Comparison of ENCODE assay signal across 12 mouse cellular contexts in genomic region chr7:70339998-70340630, GRCm38 (mm10). TPM values are rescaled to one million over a fixed set of nuclear protein-coding genes. Genes with fewer than 3 reads are reported as not detected.
DNase-seq lines count a peak whose midpoint lies in the region; ATAC-seq and TF ChIP-seq lines count a peak whose summit lies in the region.
"Had no signal": no experiment of that assay in that cellular context is flagged by ENCODE, and none has a peak within 500 bp of the region (broad histone marks: within the 10 kb centered on the region; RNA-seq: fewer than 3 reads in every experiment).

No protein-coding gene starts in this region.

- peak; percentile 25 for DNase-seq in liver, embryonic 11.5 days (ENCODE audit: low spot score)
- DNase-seq in embryonic facial prominence, embryonic 10.5 days (ENCODE audit: low spot score): no peak
- peak; percentile 1 for DNase-seq in forebrain, postnatal 0 days
- DNase-seq in thymus, postnatal 25 days: no peak
- DNase-seq in ovary, postnatal 10 days (ENCODE audit: low spot score): no peak
- no peak for DNase-seq in adipocyte (ENCODE audit: low spot score)
- DNase-seq: adrenal gland, postnatal 36 days had no signal

- no peak overlapping the region for H3K27ac ChIP-seq in liver, embryonic 11.5 days (ENCODE audit: low read depth, low read length)
- H3K27ac ChIP-seq in liver, embryonic 12.5 days: no peak overlapping the region
- H3K27ac ChIP-seq in embryonic facial prominence, embryonic 10.5 days (replicated peaks): peak overlapping the region; percentile 1
- H3K27ac ChIP-seq in forebrain, postnatal 0 days (ENCODE audit: low read depth, low read length): no peak overlapping the region
- peak overlapping the region; percentile 68 for H3K27ac ChIP-seq in midbrain, embryonic 13.5 days
- H3K27ac ChIP-seq: intestine, embryonic 15.5 days; lung, embryonic 15.5 days had no signal

- no peak overlapping the region for H3K4me2 ChIP-seq in liver, embryonic 11.5 days
- no peak overlapping the region for H3K4me2 ChIP-seq in liver, embryonic 12.5 days
- no peak overlapping the region for H3K4me2 ChIP-seq in forebrain, postnatal 0 days (ENCODE audit: low read depth)
- H3K4me2 ChIP-seq in midbrain, embryonic 13.5 days (replicated peaks): no peak overlapping the region
- H3K4me2 ChIP-seq: intestine, embryonic 15.5 days; lung, embryonic 15.5 days had no signal

- no peaks in the 10 kb centered on the region for H3K36me3 ChIP-seq in liver, embryonic 11.5 days (ENCODE audit: control insufficient read depth, insufficient read depth, low read length)
- no peaks in the 10 kb centered on the region for H3K36me3 ChIP-seq in liver, embryonic 12.5 days
- peaks cover 11% of the 10 kb centered on the region; the same call in 1 of the 2 replicates for H3K36me3 ChIP-seq in embryonic facial prominence, embryonic 10.5 days (replicated peaks)
- no peaks in the 10 kb centered on the region for H3K36me3 ChIP-seq in forebrain, postnatal 0 days (ENCODE audit: insufficient read depth)
- no peaks in the 10 kb centered on the region for H3K36me3 ChIP-seq in midbrain, embryonic 13.5 days
- H3K36me3 ChIP-seq: intestine, embryonic 15.5 days had no signal

- no peak overlapping the region for H3K4me3 ChIP-seq in liver, embryonic 11.5 days (ENCODE audit: low read depth, low read length)
- no peak overlapping the region for H3K4me3 ChIP-seq in liver, embryonic 12.5 days
- H3K4me3 ChIP-seq in embryonic facial prominence, embryonic 10.5 days: no peak overlapping the region
- no peak overlapping the region for H3K4me3 ChIP-seq in forebrain, postnatal 0 days (ENCODE audit: low read depth, low read length)
- no peak overlapping the region for H3K4me3 ChIP-seq in midbrain, embryonic 13.5 days (replicated peaks)
- H3K4me3 ChIP-seq: intestine, embryonic 15.5 days; lung, embryonic 15.5 days had no signal

- no peak for ATAC-seq in liver, embryonic 11.5 days (replicated peaks; ENCODE audit: low FRiP score)
- ATAC-seq in liver, embryonic 12.5 days: no peak
- ATAC-seq in forebrain, postnatal 0 days: no peak
- ATAC-seq in midbrain, embryonic 13.5 days: no peak
- ATAC-seq: intestine, embryonic 15.5 days had no signal

- H3K27me3 ChIP-seq in liver, embryonic 11.5 days (replicated peaks; ENCODE audit: control insufficient read depth, insufficient read depth, low read length): peaks cover 82% of the 10 kb centered on the region
- H3K27me3 ChIP-seq in liver, embryonic 12.5 days (replicated peaks): peaks cover 92% of the 10 kb centered on the region
- H3K27me3 ChIP-seq in embryonic facial prominence, embryonic 10.5 days (replicated peaks; ENCODE audit: low read depth, poor library complexity, severe bottlenecking): peaks cover 99% of the 10 kb centered on the region
- H3K27me3 ChIP-seq in forebrain, postnatal 0 days (ENCODE audit: insufficient read depth, low read length): peaks cover 92% of the 10 kb centered on the region
- peaks cover 97% of the 10 kb centered on the region for H3K27me3 ChIP-seq in midbrain, embryonic 13.5 days
- H3K27me3 ChIP-seq: CH12.LX had no signal

- H3K9me3 ChIP-seq in liver, embryonic 11.5 days (ENCODE audit: control insufficient read depth, low read length): no peaks in the 10 kb centered on the region
- H3K9me3 ChIP-seq in liver, embryonic 12.5 days (replicated peaks): no peaks in the 10 kb centered on the region
- no peaks in the 10 kb centered on the region for H3K9me3 ChIP-seq in embryonic facial prominence, embryonic 10.5 days
- H3K9me3 ChIP-seq in forebrain, postnatal 0 days (ENCODE audit: low read length): no peaks in the 10 kb centered on the region
- no peaks in the 10 kb centered on the region for H3K9me3 ChIP-seq in midbrain, embryonic 13.5 days
- H3K9me3 ChIP-seq: intestine, embryonic 15.5 days; lung, embryonic 15.5 days had no signal

- H3K4me1 ChIP-seq in liver, embryonic 11.5 days (replicated peaks; ENCODE audit: control insufficient read depth, insufficient read depth, low read length): no peaks in the 10 kb centered on the region
- no peaks in the 10 kb centered on the region for H3K4me1 ChIP-seq in liver, embryonic 12.5 days
- peaks cover 65% of the 10 kb centered on the region for H3K4me1 ChIP-seq in embryonic facial prominence, embryonic 10.5 days
- no peaks in the 10 kb centered on the region for H3K4me1 ChIP-seq in forebrain, postnatal 0 days (ENCODE audit: insufficient read depth)
- peaks cover 43% of the 10 kb centered on the region for H3K4me1 ChIP-seq in midbrain, embryonic 13.5 days (replicated peaks)
- H3K4me1 ChIP-seq: intestine, embryonic 15.5 days had no signal

- no peak for TF ChIP-seq CTCF in forebrain, postnatal 0 days (IDR thresholded peaks at IDR 0.05; ENCODE audit: low read depth)

- no peak overlapping the region for H3K9ac ChIP-seq in liver, embryonic 11.5 days (ENCODE audit: low read depth, low read length)
- no peak overlapping the region for H3K9ac ChIP-seq in liver, embryonic 12.5 days
- no peak overlapping the region for H3K9ac ChIP-seq in forebrain, postnatal 0 days
- no peak overlapping the region; the same call in 1 of the 2 replicates for H3K9ac ChIP-seq in midbrain, embryonic 13.5 days (replicated peaks)
- H3K9ac ChIP-seq: intestine, embryonic 15.5 days; lung, embryonic 15.5 days had no signal

- WGBS in liver, embryonic 11.5 days: 19% methylated on average over 12 of the region's 12 CpGs
- 20% methylated on average over 12 of the region's 12 CpGs for WGBS in liver, embryonic 12.5 days (ENCODE audit: insufficient replicate concordance)
- 28% methylated on average over 12 of the region's 12 CpGs for WGBS in embryonic facial prominence, embryonic 10.5 days
- 24% methylated on average over 12 of the region's 12 CpGs for WGBS in forebrain, postnatal 0 days
- 17% methylated on average over 12 of the region's 12 CpGs for WGBS in midbrain, embryonic 13.5 days

RNA-seq across cellular contexts. Expression of gene Nr2f2, which starts 26.4 kb away (rescaled TPM):
- 49.6 and 49.7 TPM in 2 replicates for polyA plus RNA-seq in liver, embryonic 11.5 days (2014; fragmentation: Nextera tagmentation; extraction: Ambion mirVana)
- 23.3 and 26.8 TPM in 2 replicates for polyA plus RNA-seq in liver, embryonic 12.5 days (2016; fragmentation: Nextera tagmentation; extraction: Ambion mirVana)
- polyA plus RNA-seq in embryonic facial prominence, embryonic 10.5 days (2016; fragmentation: Nextera tagmentation; extraction: Ambion mirVana): 89.7 and 99.8 TPM in 2 replicates
- total RNA-seq in forebrain, postnatal 0 days (2014; rRNA removed): 23.7 and 49.9 TPM in 2 replicates
- 46.4 and 92.8 TPM in 2 replicates for polyA plus RNA-seq in forebrain, postnatal 0 days (2015; fragmentation: Nextera tagmentation; extraction: Ambion mirVana)
- polyA plus RNA-seq in midbrain, embryonic 13.5 days (2015; fragmentation: Nextera tagmentation; extraction: Ambion mirVana): 132 and 143 TPM in 2 replicates
- total RNA-seq: CH12.LX had no signal

Comparison
In these comparisons a context has a peak if more than half of its experiments do, and no peak if none do; other contexts are left out.
1. DNase-seq: peak in liver, embryonic 11.5 days (single experiment) and forebrain, postnatal 0 days (single experiment); none in embryonic facial prominence, embryonic 10.5 days (single experiment), thymus, postnatal 25 days (single experiment), ovary, postnatal 10 days (single experiment) and adipocyte (single experiment).
2. H3K27ac ChIP-seq: peak in embryonic facial prominence, embryonic 10.5 days (single experiment) and midbrain, embryonic 13.5 days (single experiment); none in liver, embryonic 11.5 days (single experiment), liver, embryonic 12.5 days (single experiment) and forebrain, postnatal 0 days (single experiment).